Mouse (Mus musculus) CH12.LX (cell line): ENCODE measurements around the gene Lrp6. TPM values are rescaled to one million over a fixed set of nuclear protein-coding genes. Genes with fewer than 3 reads are reported as not detected.

Source experiments
- DNase-seq: peaks from one replicate; pipeline ENCODE4 v3.0.0-alpha.2; 2013; ENCODE audit errors: extremely low read depth
- H3K27ac ChIP-seq: 2 replicates; pipeline ENCODE4 v1.5.1; 2012; ENCODE audit warnings: low read depth, mild to moderate bottlenecking, control low read depth, moderate library complexity; ENCODE audit not compliant: insufficient read depth
- H3K27me3 ChIP-seq: replicated peaks from 2 replicates; pipeline ENCODE3; 2012; ENCODE audit warnings: inconsistent platforms
- H3K36me3 ChIP-seq, 2 experiments: replicated peaks in 1 of 2; 2 replicates each; pipeline versions ENCODE3 to v1.6.1; 2012; ENCODE audit warnings: inconsistent platforms in 1 of 2, low read length in 1 of 2, mild to moderate bottlenecking in 1 of 2, mixed read lengths in 1 of 2, moderate library complexity in 1 of 2; ENCODE audit not compliant: control insufficient read depth in 1 of 2, insufficient read depth in 1 of 2
- H3K4me1 ChIP-seq, 2 experiments: 2 replicates each; pipeline ENCODE4 v1.6.1; 2012; ENCODE audit warnings: inconsistent platforms in 1 of 2, moderate library complexity in 1 of 2; ENCODE audit not compliant: insufficient read depth in 2 of 2, control insufficient read depth in 1 of 2
- H3K4me2 ChIP-seq: 2 replicates; pipeline ENCODE4 v1.6.1; 2012; ENCODE audit warnings: low read depth, mild to moderate bottlenecking, control low read depth; ENCODE audit not compliant: poor library complexity, insufficient read depth, severe bottlenecking
- H3K4me3 ChIP-seq, 3 experiments: fragments of 150-350 bp in 1 of 3; sonication (generic) in 1 of 3; replicated peaks in 1 of 3; 2 replicates each; pipeline versions ENCODE3 to v1.5.1; 2011 to 2012; ENCODE audit warnings: low read depth in 2 of 3, low read length in 2 of 3, mild to moderate bottlenecking in 2 of 3, moderate library complexity in 2 of 3, control low read depth in 1 of 3, improper control_type of control experiment in 1 of 3, inconsistent platforms in 1 of 3, mixed read lengths in 1 of 3; ENCODE audit not compliant: poor library complexity in 1 of 3
- H3K79me2 ChIP-seq: replicated peaks from 2 replicates; pipeline ENCODE4 v1.6.1; 2012; ENCODE audit warnings: mild to moderate bottlenecking, moderate library complexity; ENCODE audit not compliant: control insufficient read depth, poor library complexity, insufficient read depth, severe bottlenecking; ENCODE audit errors: extremely low read depth
- H3K9ac ChIP-seq: 2 replicates; pipeline ENCODE4 v1.6.1; 2012; ENCODE audit warnings: low read depth, mild to moderate bottlenecking, control low read depth, moderate library complexity; ENCODE audit not compliant: insufficient read depth
- H3K9me3 ChIP-seq: replicated peaks from 2 replicates; pipeline ENCODE3; 2012; ENCODE audit warnings: low read length, inconsistent platforms, mixed read lengths
- CHD1 ChIP-seq: IDR thresholded peaks from 2 replicates; pipeline ENCODE4 v1.6.1; 2012; ENCODE audit warnings: low read depth, low read length, improper control_type of control experiment, inconsistent platforms
- CHD2 ChIP-seq: IDR thresholded peaks from 2 replicates; pipeline ENCODE4 v1.6.1; 2011; ENCODE audit warnings: low read length, improper control_type of control experiment
- CTCF ChIP-seq, 2 experiments: IDR thresholded peaks in 1 of 2; conservative IDR thresholded peaks in 1 of 2; 2 replicates each; pipeline ENCODE4 v1.5.1; 2011 to 2012; ENCODE audit warnings: low read depth in 2 of 2, low read length in 2 of 2, improper control_type of control experiment in 1 of 2, inconsistent platforms in 1 of 2, mild to moderate bottlenecking in 1 of 2, moderate library complexity in 1 of 2
- ETS1 ChIP-seq: conservative IDR thresholded peaks from 2 replicates; pipeline ENCODE4 v1.6.1; 2012; ENCODE audit warnings: low read depth, mild to moderate bottlenecking, inconsistent platforms, low read length, improper control_type of control experiment, moderate library complexity
- GABPA ChIP-seq: IDR thresholded peaks from 2 replicates; pipeline ENCODE4 v1.6.1; 2012; ENCODE audit warnings: low read depth, low read length, improper control_type of control experiment, inconsistent platforms; ENCODE audit not compliant: insufficient replicate concordance
- IRF4 ChIP-seq: IDR thresholded peaks from 2 replicates; pipeline ENCODE4 v1.6.1; 2014; ENCODE audit warnings: low read depth, mild to moderate bottlenecking, inconsistent platforms, low read length, improper control_type of control experiment
- JUND ChIP-seq: conservative IDR thresholded peaks from 2 replicates; pipeline ENCODE4 v1.6.1; 2011; ENCODE audit warnings: low read depth, low read length, improper control_type of control experiment
- MAX ChIP-seq: IDR thresholded peaks from 2 replicates; pipeline ENCODE4 v1.6.1; 2011; ENCODE audit warnings: low read length, improper control_type of control experiment
- POLR2A ChIP-seq: IDR thresholded peaks from 2 replicates; pipeline ENCODE4 v1.6.1; 2011; ENCODE audit warnings: low read depth, mild to moderate bottlenecking, improper control_type of control experiment, low read length
- RAD21 ChIP-seq: IDR thresholded peaks from 2 replicates; pipeline ENCODE4 v1.6.1; 2011; ENCODE audit warnings: low read depth, mild to moderate bottlenecking, low read length, improper control_type of control experiment, moderate library complexity
- SMC3 ChIP-seq: IDR thresholded peaks from 2 replicates; pipeline ENCODE4 v1.6.1; 2011; ENCODE audit warnings: low read depth, low read length, improper control_type of control experiment
- TBP ChIP-seq: conservative IDR thresholded peaks from 2 replicates; pipeline ENCODE4 v1.6.1; 2011; ENCODE audit warnings: low read depth, low read length, improper control_type of control experiment
- UBTF ChIP-seq: IDR thresholded peaks from 2 replicates; pipeline ENCODE4 v1.6.1; 2012; ENCODE audit warnings: low read depth, mild to moderate bottlenecking, inconsistent platforms, low read length, improper control_type of control experiment, moderate library complexity
- ZNF384 ChIP-seq: IDR thresholded peaks from 2 replicates; pipeline ENCODE4 v1.6.1; 2012; ENCODE audit warnings: low read depth, low read length, improper control_type of control experiment, inconsistent platforms
- dilution Hi-C: fragments of 300-500 bp; cut with MboI; formaldehyde crosslinking; loops from 2 replicates; pipeline ENCODE4 v1.14.3; 2020; ENCODE audit warnings: low sequenced_read_pairs; ENCODE audit not compliant: extremely low pct_unique_long_range_greater_than_20kb, extremely low pct_ligation_motif_present
- in situ Hi-C: fragments of 300-500 bp; cut with MboI; formaldehyde crosslinking; loops from 3 replicates; pipeline ENCODE4 v1.14.3; 2019; ENCODE audit warnings: low sequenced_read_pairs, low pct_ligation_motif_present, low pct_unique_long_range_greater_than_20kb, mixed read lengths
- polyA plus RNA-seq: library from polyadenylated mRNA; unstranded; fragments of >175 nt; gene quantifications from 2 replicates; pipeline ENCODE4 v1.2.1, GENCODE M21; 2012; ENCODE audit warnings: low read depth; ENCODE audit not compliant: insufficient read length
- total RNA-seq, 2 experiments: library from RNA; depleted of rRNA; stranded (reverse); fragments of 300-350 nt in 1 of 2; fragments of >200 nt in 1 of 2; gene quantifications; 2 replicates each; pipeline ENCODE4 v1.2.3; 2012 to 2014

The Lrp6 gene
- total and polyA plus RNA-seq, 3 experiments, result 12.4 to 15.6 (median 13.3) TPM

DNA sequence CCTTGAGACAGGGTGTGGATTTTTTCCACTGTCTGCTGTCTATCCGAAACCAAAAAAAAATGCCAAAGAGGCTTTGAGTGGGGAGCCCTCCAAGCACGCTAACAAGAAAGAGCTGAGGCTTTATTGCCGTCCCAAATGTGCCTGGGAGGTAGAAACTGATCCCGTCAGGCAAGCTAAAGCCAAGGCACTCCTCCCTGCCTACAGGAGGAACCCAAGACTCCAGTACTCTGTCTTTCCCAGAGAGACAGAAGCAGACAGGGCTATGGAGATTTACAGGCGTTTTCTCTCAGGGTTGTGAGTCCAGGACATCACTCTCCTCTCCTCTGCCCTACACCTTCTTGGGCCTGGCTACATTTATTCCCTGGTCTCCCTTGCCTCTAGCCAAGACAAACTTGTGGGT is 138.3 kb downstream of the Lrp6 start:
- no peak overlapping the region for H3K4me3 ChIP-seq
- no peak overlapping the region for H3K4me2 ChIP-seq
- H3K4me1 ChIP-seq, result peaks cover 4 to 10% of the 10 kb centered on the region in 2 experiments
- H3K36me3 ChIP-seq, result peaks cover 0 to 15% of the 10 kb centered on the region in 2 experiments
- H3K27me3 ChIP-seq, result no peaks in the 10 kb centered on the region
- no peak overlapping the region for H3K27ac ChIP-seq
- in situ Hi-C loops, result loop anchor here (25.0 kb wide), 1 partner anchor 434 kb away; no protein-coding TSS in a partner anchor
- H3K9me3 ChIP-seq, result peaks cover 8% of the 10 kb centered on the region
- H3K9ac ChIP-seq, result no peak overlapping the region
- no peak for TF ChIP-seq JUND
- TF ChIP-seq GABPA, result no peak
- TF ChIP-seq ETS1, result no peak
- TF ChIP-seq MAX, result no peak
- no peak for TF ChIP-seq ZNF384
- TF ChIP-seq CHD1, result no peak
- no peak for TF ChIP-seq POLR2A
- TF ChIP-seq TBP, result no peak
- no peak for TF ChIP-seq IRF4
- TF ChIP-seq UBTF, result no peak
- dilution Hi-C loops, result no loop called here
- no peak for DNase-seq
- H3K79me2 ChIP-seq, result no peaks in the 10 kb centered on the region

GRCm38 (mm10) chr6:134427165-134427564 is 139.6 kb downstream of the Lrp6 start:
- dilution Hi-C loops (no loop called here), in situ Hi-C loops (loop anchor here (25.0 kb wide), 1 partner anchor 435 kb away; no protein-coding TSS in a partner anchor)
- Histone ChIP-seq H3K27me3 (no peaks in the 10 kb centered on the region), H3K79me2 (no peaks in the 10 kb centered on the region), H3K9me3 (peaks cover 8% of the 10 kb centered on the region), H3K4me2 (no peak overlapping the region), H3K9ac (no peak overlapping the region), H3K27ac (no peak overlapping the region), H3K36me3 (peaks cover 0 to 15% of the 10 kb centered on the region in 2 experiments), H3K4me1 (no peaks in the 10 kb centered on the region), H3K4me3 (no peak overlapping the region)
- TF ChIP-seq ETS1, result no peak
- peak in 1 of 2 experiments; percentile 48; a peak in 2 of 4 replicates for TF ChIP-seq CTCF (conservative IDR thresholded peaks at IDR 0.05 in 1 of 2, IDR thresholded peaks at IDR 0.05 in 1 of 2; ENCODE audit: low read depth in 2 of 2, low read length in 2 of 2)
- no peak for TF ChIP-seq JUND
- TF ChIP-seq RAD21, result peak; percentile 28
- peak; percentile 30; the same call in 1 of the 2 replicates for TF ChIP-seq SMC3
- no peak for TF ChIP-seq CHD2
- no peak for DNase-seq
